Mouse (Mus musculus) olfactory bulb, adult 2 months (tissue): ENCODE data around the gene Sp140.

ENCODE experiments used
- CTCF ChIP-seq: fragments of 200-500 bp; IDR thresholded peaks from 2 replicates; pipeline ENCODE4 v1.5.1; 2012; ENCODE audit warnings: low read depth, mild to moderate bottlenecking, low read length, moderate library complexity; ENCODE audit not compliant: insufficient read depth
- POLR2A ChIP-seq: fragments of 200-500 bp; IDR thresholded peaks from 2 replicates; pipeline ENCODE4 v1.6.1; 2012; ENCODE audit warnings: mild to moderate bottlenecking, low read depth, low read length, moderate library complexity; ENCODE audit not compliant: insufficient read depth

GRCm38 (mm10) chr1:85687346-85687745 is 87.2 kb downstream of the Sp140 start:
- TF ChIP-seq CTCF (no peak), POLR2A (no peak)
